Mouse (Mus musculus): ENCODE results near the gene Reps2. TPM values are rescaled to one million over a fixed set of nuclear protein-coding genes. Genes with fewer than 3 reads are reported as not detected.

Gene Reps2
- polyA plus RNA-seq, 1 experiment, result 24.6 TPM

DNA sequence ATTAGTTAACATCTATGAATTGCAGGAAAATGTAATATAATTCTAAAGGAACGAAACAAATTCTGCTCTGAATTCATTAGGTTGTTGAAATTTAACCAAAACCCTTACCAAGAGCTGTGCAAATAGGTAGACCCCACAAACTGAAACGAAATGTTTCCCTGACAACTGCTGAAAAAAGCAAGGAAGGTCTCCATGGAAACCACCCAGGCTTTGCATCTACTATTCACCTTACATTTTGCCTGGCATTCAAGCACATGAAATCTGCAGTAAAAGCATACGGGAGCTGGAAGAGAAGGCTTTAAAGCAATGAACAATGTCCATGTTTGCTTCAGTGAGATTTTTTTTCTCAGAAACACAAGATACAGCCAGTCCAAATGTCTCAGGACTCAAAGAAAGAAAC, 59.1 kb downstream of the Reps2 start:
- Histone ChIP-seq H3K27ac (ENCODE audit: insufficient read depth, low read length) (no peak overlapping the region), H3K27me3 (ENCODE audit: control insufficient read depth, insufficient read depth, low read length) (no peaks in the 10 kb centered on the region), H3K4me3 (replicated peaks; ENCODE audit: insufficient read depth, low read depth, low read length) (no peak overlapping the region), H3K4me1 (ENCODE audit: control insufficient read depth, insufficient read depth, low read length) (peaks cover 1% of the 10 kb centered on the region; the same call in 1 of the 2 replicates)
- no peak for DNase-seq
- 75% methylated on average over 3 of the region's 3 CpGs for WGBS
- no peak for TF ChIP-seq POLR2A (IDR thresholded peaks at IDR 0.05; ENCODE audit: borderline replicate concordance, insufficient read depth, low read length)
- TF ChIP-seq CTCF (IDR thresholded peaks at IDR 0.05; ENCODE audit: borderline replicate concordance, insufficient read depth, low read depth, low read length), result no peak

DNA sequence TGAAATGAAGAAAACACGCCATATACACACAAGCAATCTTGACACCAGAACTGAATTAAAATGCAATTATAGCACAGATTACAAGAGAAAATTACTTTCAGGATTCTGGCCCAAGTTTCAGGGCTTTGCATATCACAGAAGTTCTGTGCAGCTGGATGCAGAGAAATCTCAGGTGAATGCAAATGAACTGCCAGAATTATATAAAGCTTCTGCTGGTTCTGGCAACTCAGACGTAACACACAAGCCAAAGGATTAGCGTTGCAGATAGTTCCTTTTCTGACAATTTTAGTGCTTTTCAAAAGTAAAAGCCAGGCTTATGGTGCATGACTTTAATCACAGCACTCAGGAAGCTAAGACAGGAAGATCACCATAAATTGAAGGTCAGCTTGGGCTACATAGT, 62.9 kb downstream of the Reps2 start:
- TF ChIP-seq CTCF (IDR thresholded peaks at IDR 0.05; ENCODE audit: borderline replicate concordance, insufficient read depth, low read depth, low read length) (no peak), POLR2A (IDR thresholded peaks at IDR 0.05; ENCODE audit: borderline replicate concordance, insufficient read depth, low read length) (no peak)
- 35% methylated on average over 3 of the region's 3 CpGs for WGBS
- no peaks in the 10 kb centered on the region for H3K4me1 ChIP-seq (ENCODE audit: control insufficient read depth, insufficient read depth, low read length)
- no peak overlapping the region for H3K27ac ChIP-seq (ENCODE audit: insufficient read depth, low read length)
- H3K4me3 ChIP-seq (replicated peaks; ENCODE audit: insufficient read depth, low read depth, low read length), result no peak overlapping the region
- H3K27me3 ChIP-seq (ENCODE audit: control insufficient read depth, insufficient read depth, low read length), result no peaks in the 10 kb centered on the region
- peak in 1 of 2 experiments; percentile 17 for DNase-seq

GRCm38 (mm10) chrX:162568439-162568838, 75.0 kb downstream of the Reps2 start:
- no peaks in the 10 kb centered on the region for H3K4me1 ChIP-seq (ENCODE audit: control insufficient read depth, insufficient read depth, low read length)
- WGBS, result 97% methylated on average over 2 of the region's 2 CpGs
- H3K27me3 ChIP-seq (ENCODE audit: control insufficient read depth, insufficient read depth, low read length), result no peaks in the 10 kb centered on the region
- no peak for DNase-seq
- H3K27ac ChIP-seq (ENCODE audit: insufficient read depth, low read length), result no peak overlapping the region
- no peak overlapping the region for H3K4me3 ChIP-seq (replicated peaks; ENCODE audit: insufficient read depth, low read depth, low read length)
- TF ChIP-seq POLR2A (IDR thresholded peaks at IDR 0.05; ENCODE audit: borderline replicate concordance, insufficient read depth, low read length) (no peak), CTCF (IDR thresholded peaks at IDR 0.05; ENCODE audit: borderline replicate concordance, insufficient read depth, low read depth, low read length) (no peak)

GRCm38 (mm10) chrX:162565501-162565900, 77.9 kb downstream of the Reps2 start:
- no peak for TF ChIP-seq CTCF (IDR thresholded peaks at IDR 0.05; ENCODE audit: borderline replicate concordance, insufficient read depth, low read depth, low read length)
- no peak for TF ChIP-seq POLR2A (IDR thresholded peaks at IDR 0.05; ENCODE audit: borderline replicate concordance, insufficient read depth, low read length)
- DNase-seq, result no peak
- H3K4me3 ChIP-seq (replicated peaks; ENCODE audit: insufficient read depth, low read depth, low read length), result no peak overlapping the region
- H3K4me1 ChIP-seq (ENCODE audit: control insufficient read depth, insufficient read depth, low read length), result no peaks in the 10 kb centered on the region
- 95% methylated on average over 4 of the region's 4 CpGs for WGBS
- H3K27ac ChIP-seq (ENCODE audit: insufficient read depth, low read length), result no peak overlapping the region
- H3K27me3 ChIP-seq (ENCODE audit: control insufficient read depth, insufficient read depth, low read length), result no peaks in the 10 kb centered on the region

DNA sequence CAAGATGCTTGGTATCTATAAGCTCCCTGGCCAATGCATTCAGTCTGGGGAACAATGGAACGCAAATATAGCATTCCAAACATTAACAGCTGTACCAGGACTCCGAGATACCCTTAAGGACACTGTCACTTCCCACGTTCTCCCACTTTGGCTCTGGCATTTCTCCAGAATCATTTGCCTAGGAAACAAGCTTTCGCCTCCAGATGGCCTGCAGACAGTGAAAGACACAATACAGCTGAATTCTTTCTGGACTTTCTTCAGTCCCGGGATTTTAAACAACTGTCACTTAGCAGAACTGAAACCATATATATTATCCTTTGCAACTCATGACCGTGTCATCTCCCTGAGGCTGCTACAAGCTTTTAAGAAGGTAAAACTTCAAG, 87.0 kb downstream of the Reps2 start:
- 49% methylated on average over 6 of the region's 6 CpGs for WGBS
- Histone ChIP-seq H3K4me1 (ENCODE audit: control insufficient read depth, insufficient read depth, low read length) (peaks cover 3% of the 10 kb centered on the region; the same call in 1 of the 2 replicates), H3K27ac (ENCODE audit: insufficient read depth, low read length) (no peak overlapping the region), H3K4me3 (replicated peaks; ENCODE audit: insufficient read depth, low read depth, low read length) (no peak overlapping the region), H3K27me3 (ENCODE audit: control insufficient read depth, insufficient read depth, low read length) (no peaks in the 10 kb centered on the region)
- peak in 1 of 2 experiments; percentile 19 for DNase-seq
- no peak for TF ChIP-seq CTCF (IDR thresholded peaks at IDR 0.05; ENCODE audit: borderline replicate concordance, insufficient read depth, low read depth, low read length)
- TF ChIP-seq POLR2A (IDR thresholded peaks at IDR 0.05; ENCODE audit: borderline replicate concordance, insufficient read depth, low read length), result no peak

DNA sequence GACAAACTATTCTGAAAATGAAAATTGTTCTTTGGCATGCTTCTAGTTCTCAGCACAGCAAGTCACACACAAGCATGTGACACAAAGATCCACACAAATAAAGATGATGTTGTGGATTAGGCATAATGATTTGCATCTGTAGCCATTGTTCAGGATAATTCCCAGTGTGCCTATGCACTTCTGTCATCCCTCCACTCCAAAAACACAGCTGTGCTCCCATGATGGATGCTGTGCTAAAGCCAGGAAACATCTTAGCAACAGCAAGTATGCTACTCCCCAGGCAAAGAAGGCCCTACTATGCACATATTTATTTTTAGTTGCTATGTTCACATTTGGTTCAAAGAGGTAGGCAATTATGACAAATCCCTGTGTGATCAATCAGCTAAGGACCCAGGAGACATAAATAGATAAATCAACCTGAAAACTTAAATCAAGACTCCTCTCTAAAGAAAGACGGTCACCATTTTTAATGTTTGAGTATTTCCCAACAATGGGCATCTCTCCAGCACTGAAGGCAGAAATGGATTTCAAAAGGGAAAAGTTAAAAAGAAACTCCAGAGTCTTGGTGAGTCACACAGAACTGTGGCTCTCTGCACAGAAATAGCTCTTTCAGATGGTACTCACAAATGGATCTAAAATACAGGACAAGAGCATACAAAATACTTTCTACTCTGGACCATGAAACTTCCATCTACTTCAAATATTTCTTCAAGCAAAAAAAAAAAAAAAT, 87.6 kb downstream of the Reps2 start:
- WGBS, result 71% methylated on average over 1 of the region's 1 CpGs
- Histone ChIP-seq H3K27me3 (ENCODE audit: control insufficient read depth, insufficient read depth, low read length) (no peaks in the 10 kb centered on the region), H3K27ac (ENCODE audit: insufficient read depth, low read length) (no peak overlapping the region), H3K4me3 (replicated peaks; ENCODE audit: insufficient read depth, low read depth, low read length) (no peak overlapping the region), H3K4me1 (ENCODE audit: control insufficient read depth, insufficient read depth, low read length) (peaks cover 3% of the 10 kb centered on the region; the same call in 1 of the 2 replicates)
- no peak for TF ChIP-seq CTCF (IDR thresholded peaks at IDR 0.05; ENCODE audit: borderline replicate concordance, insufficient read depth, low read depth, low read length)
- no peak for TF ChIP-seq POLR2A (IDR thresholded peaks at IDR 0.05; ENCODE audit: borderline replicate concordance, insufficient read depth, low read length)
- DNase-seq, result no peak

- 9% methylated on average over 3 of the region's 3 CpGs for WGBS
- H3K27ac ChIP-seq (ENCODE audit: insufficient read depth, low read length), result no peak overlapping the region
These were observed 88.9 kb downstream of the Reps2 start for GRCm38 (mm10) chrX:162554513-162554912.

DNA sequence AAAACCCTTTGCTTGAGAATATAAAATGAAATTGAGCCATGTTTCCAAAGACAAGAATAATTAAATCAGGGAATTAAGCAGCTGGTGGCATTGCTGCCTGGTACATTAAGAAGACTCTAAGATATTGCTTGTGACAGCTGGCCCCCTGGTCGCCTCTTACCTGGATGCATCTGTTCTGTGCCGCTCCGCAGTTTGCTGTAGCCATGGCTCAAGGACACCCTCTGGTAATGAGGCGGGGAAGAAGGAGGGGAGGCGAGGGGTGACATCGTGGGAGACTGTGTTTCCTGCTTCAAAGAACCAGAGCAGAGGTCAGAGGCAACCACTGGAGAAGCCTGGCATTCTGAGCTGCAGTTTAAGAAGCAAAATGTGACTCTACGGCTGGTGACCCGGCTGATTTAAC, 91.1 kb downstream of the Reps2 start:
- Histone ChIP-seq H3K4me1 (ENCODE audit: control insufficient read depth, insufficient read depth, low read length) (peaks cover 3% of the 10 kb centered on the region; the same call in 1 of the 2 replicates), H3K4me3 (replicated peaks; ENCODE audit: insufficient read depth, low read depth, low read length) (no peak overlapping the region), H3K27me3 (ENCODE audit: control insufficient read depth, insufficient read depth, low read length) (no peaks in the 10 kb centered on the region), H3K27ac (ENCODE audit: insufficient read depth, low read length) (no peak overlapping the region)
- WGBS, result 74% methylated on average over 8 of the region's 8 CpGs
- no peak for TF ChIP-seq CTCF (IDR thresholded peaks at IDR 0.05; ENCODE audit: borderline replicate concordance, insufficient read depth, low read depth, low read length)
- TF ChIP-seq POLR2A (IDR thresholded peaks at IDR 0.05; ENCODE audit: borderline replicate concordance, insufficient read depth, low read length), result no peak
- no peak for DNase-seq

More at GRCm38 (mm10) chrX:162554513-162554912, 88.9 kb downstream of the Reps2 start:
- no peak for TF ChIP-seq POLR2A (IDR thresholded peaks at IDR 0.05; ENCODE audit: borderline replicate concordance, insufficient read depth, low read length)
- no peak for TF ChIP-seq CTCF (IDR thresholded peaks at IDR 0.05; ENCODE audit: borderline replicate concordance, insufficient read depth, low read depth, low read length)
- Histone ChIP-seq H3K4me1 (ENCODE audit: control insufficient read depth, insufficient read depth, low read length) (peaks cover 3% of the 10 kb centered on the region; the same call in 1 of the 2 replicates), H3K27me3 (ENCODE audit: control insufficient read depth, insufficient read depth, low read length) (no peaks in the 10 kb centered on the region), H3K4me3 (replicated peaks; ENCODE audit: insufficient read depth, low read depth, low read length) (no peak overlapping the region)
- peak; percentile 16 to 78 for DNase-seq
